Mouse (Mus musculus) embryonic fibroblast, embryonic 13.5 days (primary cell): ENCODE results near the gene Rnf215.

Experiments
- CTCF ChIP-seq: IDR thresholded peaks from 2 replicates; pipeline ENCODE4 v1.5.1; 2011; ENCODE audit warnings: mild to moderate bottlenecking, control low read depth, low read length, moderate library complexity, borderline replicate concordance; ENCODE audit not compliant: insufficient read depth
- POLR2A ChIP-seq: IDR thresholded peaks from 2 replicates; pipeline ENCODE4 v1.6.1; 2011; ENCODE audit warnings: low read depth, mild to moderate bottlenecking, control low read depth, low read length, moderate library complexity

DNA sequence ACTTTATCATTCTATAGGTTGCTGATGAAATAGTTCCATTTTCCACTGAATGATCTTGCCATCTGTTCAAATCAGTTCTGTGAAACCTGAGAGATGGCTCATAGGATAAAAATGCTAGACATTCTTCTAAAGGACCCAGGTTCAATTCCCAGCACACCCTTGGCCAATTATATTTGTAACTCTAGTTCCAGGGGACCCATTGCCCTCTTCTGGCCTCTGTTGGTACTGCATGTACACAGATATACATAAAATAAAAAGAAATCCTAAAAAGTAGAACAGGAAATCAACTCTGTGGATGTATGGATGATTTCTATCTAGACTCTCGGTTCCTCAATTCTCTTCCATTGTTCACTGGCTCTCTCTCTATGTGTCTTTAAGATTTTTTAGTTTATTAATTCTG, 7.9 kb upstream of the Rnf215 start:
- TF ChIP-seq POLR2A (no peak), CTCF (no peak)
